Mouse (Mus musculus) fat pad, adult 2 months (tissue): Measurements from ENCODE around the gene Psmd8.
"Not testable (repeated sequence)": the region's sequence is repeated elsewhere in the genome, so short reads cannot be mapped to it uniquely, and the experiment has no call there.

Experiments used
- DNase-seq: peaks from one replicate; pipeline ENCODE4 v3.0.0-alpha.2; 2011; ENCODE audit warnings: low read depth, low spot score; ENCODE audit errors: extremely low read depth

Gene Psmd8

DNA sequence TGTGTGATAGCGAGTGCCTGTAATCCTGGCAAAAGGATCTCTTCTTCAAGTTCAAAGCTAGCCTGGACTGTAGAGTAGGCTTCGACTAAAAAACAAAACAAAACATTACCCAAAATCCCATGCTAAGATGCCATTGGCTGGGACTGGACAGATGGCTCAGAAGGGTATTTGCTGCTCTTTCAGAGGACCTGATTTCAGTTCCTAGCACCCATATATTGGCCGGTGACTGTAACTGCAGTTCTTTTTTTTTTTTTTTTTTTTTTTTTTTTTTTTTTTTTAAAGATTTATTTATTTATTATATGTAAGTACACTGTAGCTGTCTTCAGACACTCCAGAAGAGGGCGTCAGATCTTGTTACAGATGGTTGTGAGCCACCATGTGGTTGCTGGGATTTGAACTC, 41.3 kb downstream of the Psmd8 start:
- DNase-seq, result not testable (repeated sequence)

DNA sequence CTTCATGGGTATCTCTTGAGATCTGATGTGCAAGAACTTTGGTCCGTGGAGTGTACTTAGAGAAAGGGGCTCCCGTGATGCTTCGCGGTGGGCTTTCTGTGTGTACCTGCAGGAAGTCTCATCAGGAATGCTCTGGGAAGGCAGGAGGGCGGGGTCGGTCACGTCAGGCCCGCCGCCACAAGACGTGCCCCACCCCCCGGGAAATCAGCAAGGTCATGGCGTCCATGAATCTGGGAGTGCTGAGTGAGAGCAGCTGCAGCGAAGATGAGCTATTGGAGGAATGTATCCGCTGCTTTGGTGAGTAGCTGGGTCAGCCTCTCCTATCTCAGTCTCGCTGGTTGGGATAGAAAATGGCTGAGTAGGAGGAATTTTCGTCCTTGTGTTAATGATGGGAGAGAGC, 43.1 kb downstream of the Psmd8 start:
- no peak for DNase-seq

DNA sequence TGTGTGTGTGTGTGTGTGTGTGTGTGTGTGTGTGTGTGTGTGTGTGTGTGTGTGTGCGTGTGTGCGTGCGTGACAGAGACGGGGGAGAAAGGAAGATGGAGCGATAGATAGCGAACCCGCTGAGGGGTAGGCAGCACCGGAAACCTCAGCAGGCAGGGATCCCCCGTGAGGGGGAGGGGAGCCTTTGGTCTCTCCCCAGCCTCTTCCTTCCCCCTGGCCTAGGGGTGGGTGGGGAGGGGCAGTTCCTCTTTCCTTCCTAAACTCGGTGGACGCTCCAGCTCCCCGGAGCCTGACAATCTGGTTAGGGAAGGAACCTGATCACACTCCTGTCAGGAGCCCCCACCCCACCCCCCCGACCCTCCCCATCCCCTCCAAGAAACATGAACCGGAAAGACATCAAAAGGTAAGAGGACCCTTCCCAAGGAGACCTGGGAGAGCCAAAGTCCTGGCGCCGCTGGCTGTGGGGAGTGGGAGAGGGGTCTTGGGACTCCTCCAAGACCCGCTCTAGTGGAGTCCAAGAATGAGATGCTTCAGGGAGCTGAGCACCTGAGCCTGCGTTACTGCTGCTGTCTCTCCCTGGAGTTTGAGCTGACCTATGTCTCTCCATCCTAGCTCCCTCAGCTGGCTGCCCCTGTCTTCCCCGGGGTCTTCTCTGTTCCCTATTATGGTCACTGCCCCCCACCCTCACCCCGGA, 45.7 kb downstream of the Psmd8 start, which contains the start of gene Rasgrp4:
Rasgrp4 (plus strand) TSS at position 159 of the 694 bp plus-strand sequence.
- no peak for DNase-seq

DNA sequence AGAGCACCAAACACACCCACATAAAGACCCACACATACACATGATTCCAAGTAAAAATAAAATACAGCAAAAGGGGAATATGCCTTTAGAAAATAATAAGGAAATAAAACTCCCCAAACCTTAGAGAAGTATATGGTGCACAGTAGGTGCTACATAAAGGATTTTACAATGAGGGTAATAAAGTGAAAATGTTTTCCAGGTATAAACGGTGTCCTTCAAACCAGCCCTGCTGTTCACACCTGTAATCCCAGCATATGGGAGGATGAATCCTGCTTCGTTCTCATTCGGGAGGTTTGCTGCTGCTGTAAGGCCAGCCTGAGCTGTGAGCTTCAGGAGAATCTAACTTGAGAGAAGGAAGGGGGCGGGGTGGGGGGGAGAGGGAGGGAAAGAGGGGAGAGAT, 46.3 kb downstream of the Psmd8 start:
- no peak for DNase-seq

DNA sequence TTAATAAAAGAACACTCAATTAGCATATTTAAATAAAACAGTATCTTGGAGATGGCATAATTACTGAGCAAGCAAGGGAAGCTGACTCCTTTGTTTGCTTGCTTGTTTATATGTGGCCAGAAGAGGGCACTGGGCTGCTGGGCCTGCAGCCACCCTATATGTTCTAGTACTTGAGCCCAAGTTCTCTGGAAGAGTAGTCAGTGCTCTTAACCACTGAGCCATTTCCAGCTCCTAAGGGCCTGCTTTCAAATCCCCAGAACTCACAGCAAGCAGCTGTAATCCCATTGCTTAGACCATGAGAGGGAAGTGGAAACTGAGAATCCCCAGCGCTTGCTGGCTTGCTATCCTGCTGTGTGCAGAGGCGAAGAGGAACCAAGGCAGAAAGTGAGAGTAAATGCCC, 51.8 kb downstream of the Psmd8 start:
- no peak for DNase-seq

DNA sequence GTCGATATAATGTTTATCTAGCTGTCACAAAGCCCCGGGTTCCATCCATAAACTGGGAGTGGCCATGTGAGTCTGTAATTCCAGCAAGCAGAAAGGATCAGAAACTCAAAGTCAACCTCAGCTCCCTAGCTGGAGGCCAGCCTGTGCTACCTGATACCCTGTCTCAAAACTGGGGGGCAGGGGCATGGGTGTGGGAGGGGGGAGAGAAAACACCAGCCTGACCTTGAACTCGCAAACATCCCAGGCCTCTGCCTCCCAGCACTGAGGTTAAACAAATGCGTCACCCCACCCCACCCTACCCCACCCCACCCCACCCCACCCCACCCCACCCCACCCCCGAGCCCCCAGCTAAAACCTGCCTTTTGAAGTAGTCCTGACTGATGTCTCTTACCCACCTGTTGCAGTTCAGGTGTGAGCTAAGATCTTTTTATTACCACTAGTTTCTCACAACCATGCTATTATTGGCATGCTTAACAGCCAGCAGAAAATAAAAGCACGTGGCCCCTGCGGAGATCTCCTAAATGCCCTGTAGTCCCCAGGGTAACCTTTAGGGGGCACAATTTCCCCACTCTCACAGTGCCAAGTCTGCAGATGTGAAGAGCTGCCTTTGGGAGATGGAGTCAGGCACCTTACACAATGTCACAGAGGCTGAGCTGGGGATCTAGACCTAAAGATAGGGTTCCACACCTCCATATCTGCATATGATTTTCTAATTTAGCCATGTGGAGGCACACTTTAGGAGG, 54.2 kb downstream of the Psmd8 start:
- no peak for DNase-seq

DNA sequence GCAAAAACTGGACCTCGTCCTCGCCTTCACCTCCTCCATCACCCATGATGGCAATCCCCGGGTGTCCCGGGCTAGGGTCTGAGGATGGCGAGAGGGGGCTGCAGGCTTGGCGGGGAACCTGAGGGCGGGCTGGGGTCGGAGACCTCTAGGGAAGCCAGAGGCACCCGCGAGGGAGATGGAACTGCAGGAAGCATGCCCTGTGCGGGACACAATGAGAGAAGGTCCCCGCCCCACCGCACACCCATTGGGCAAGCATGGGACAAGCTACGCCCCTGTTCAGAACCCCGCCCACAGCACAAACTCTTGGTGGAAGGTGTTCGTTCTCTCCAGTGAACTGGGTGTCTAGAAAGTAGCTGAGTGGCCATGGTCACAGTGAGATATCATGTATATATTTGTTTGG, 55.5 kb downstream of the Psmd8 start, which contains the start of gene Ryr1:
Ryr1 (minus strand) TSS at position 210 of the 400 bp plus-strand sequence.
- no peak for DNase-seq
